Mouse (Mus musculus): Measurements from ENCODE around the gene Vps16. TPM values are rescaled to one million over a fixed set of nuclear protein-coding genes. Genes with fewer than 3 reads are reported as not detected.

Gene Vps16
- total and polyA plus RNA-seq, 2 experiments from 2014 or later, result 50.4 to 89.5 TPM

DNA sequence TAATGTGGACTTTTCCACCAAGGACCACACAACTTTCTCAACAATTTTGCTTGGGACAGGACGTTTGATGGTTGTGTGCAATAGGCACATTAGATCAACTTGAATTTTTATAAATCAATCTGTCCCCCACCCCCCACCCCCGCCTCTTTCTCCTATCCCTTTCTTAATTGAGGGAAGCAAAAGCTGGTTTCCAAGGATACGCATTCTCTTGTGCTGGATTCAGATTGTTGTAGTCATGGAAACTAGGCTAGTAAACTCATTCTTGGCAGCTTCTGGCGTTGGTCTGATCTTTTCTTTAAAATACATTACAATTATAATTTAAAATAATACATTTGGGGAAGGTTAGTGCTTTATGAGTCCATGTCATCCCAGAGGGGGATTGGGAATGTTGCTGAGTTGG lies 45.2 kb downstream of the Vps16 start:
- H3K27ac ChIP-seq, result peak overlapping the region; percentile 17; the same call in 1 of the 2 replicates
- no peaks in the 10 kb centered on the region for H3K27me3 ChIP-seq (ENCODE audit: insufficient read depth, low read length)
- H3K4me3 ChIP-seq (ENCODE audit: low read length), result no peak overlapping the region
- 14% methylated on average over 4 of the region's 4 CpGs for WGBS
- H3K36me3 ChIP-seq (ENCODE audit: insufficient read depth, low read length), result no peaks in the 10 kb centered on the region
- peaks cover 11% of the 10 kb centered on the region for H3K4me1 ChIP-seq (ENCODE audit: insufficient read depth, low read length)
- no peak overlapping the region for H3K9ac ChIP-seq (replicated peaks; ENCODE audit: low read length)
- peak; percentile 71 for DNase-seq (ENCODE audit: low spot score)
- TF ChIP-seq CTCF (IDR thresholded peaks at IDR 0.05; ENCODE audit: low read depth), result no peak
- H3K9me3 ChIP-seq (ENCODE audit: low read length), result no peaks in the 10 kb centered on the region
- H3K4me2 ChIP-seq (ENCODE audit: low read depth, low read length), result 0 out of 2 replicates have a peak overlapping the region, but pooled peaks have one; percentile 13
- no peak; the same call in 1 of the 2 replicates for ATAC-seq

DNA sequence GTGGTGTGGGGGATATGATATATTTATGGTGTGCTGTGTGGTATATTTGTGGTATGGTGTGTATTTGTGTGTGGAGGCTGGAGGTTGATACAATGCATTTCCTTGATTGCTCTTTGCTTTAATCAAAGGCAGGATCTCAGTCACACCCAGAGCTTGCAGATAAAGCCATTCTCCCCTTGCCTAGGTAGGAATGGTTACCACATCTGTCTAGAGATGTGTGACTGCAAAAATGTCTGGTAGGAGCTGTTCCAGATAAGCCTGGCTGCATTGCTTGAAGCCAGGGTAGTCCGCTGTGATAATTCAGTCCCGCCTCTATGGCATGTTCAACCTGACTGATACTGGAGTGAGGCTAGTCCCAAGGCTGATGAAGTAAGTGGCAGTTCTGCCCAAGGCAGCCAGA lies 45.8 kb downstream of the Vps16 start:
- no peak overlapping the region for H3K4me2 ChIP-seq (ENCODE audit: low read depth, low read length)
- H3K9me3 ChIP-seq (ENCODE audit: low read length), result no peaks in the 10 kb centered on the region
- peaks cover 11% of the 10 kb centered on the region for H3K4me1 ChIP-seq (ENCODE audit: insufficient read depth, low read length)
- DNase-seq (ENCODE audit: low spot score), result no peak
- TF ChIP-seq CTCF (IDR thresholded peaks at IDR 0.05; ENCODE audit: low read depth), result no peak
- H3K27me3 ChIP-seq (ENCODE audit: insufficient read depth, low read length), result no peaks in the 10 kb centered on the region
- no peak overlapping the region for H3K9ac ChIP-seq (replicated peaks; ENCODE audit: low read length)
- no peaks in the 10 kb centered on the region for H3K36me3 ChIP-seq (ENCODE audit: insufficient read depth, low read length)
- peak overlapping the region; percentile 17; the same call in 1 of the 2 replicates for H3K27ac ChIP-seq
- ATAC-seq, result no peak
- no peak overlapping the region for H3K4me3 ChIP-seq (ENCODE audit: low read length)
- 51% methylated on average over 2 of the region's 2 CpGs for WGBS

- no peak overlapping the region for H3K27ac ChIP-seq
- no peak overlapping the region for H3K9ac ChIP-seq (replicated peaks; ENCODE audit: low read length)
- H3K27me3 ChIP-seq (ENCODE audit: insufficient read depth, low read length), result no peaks in the 10 kb centered on the region
- no peak overlapping the region for H3K4me2 ChIP-seq (ENCODE audit: low read depth, low read length)
- TF ChIP-seq CTCF (IDR thresholded peaks at IDR 0.05; ENCODE audit: low read depth), result no peak
- WGBS, result 70% methylated on average over 8 of the region's 8 CpGs
- H3K9me3 ChIP-seq (ENCODE audit: low read length), result no peaks in the 10 kb centered on the region
- DNase-seq (ENCODE audit: low spot score) (no peak), ATAC-seq (no peak)
- peaks cover 11% of the 10 kb centered on the region for H3K4me1 ChIP-seq (ENCODE audit: insufficient read depth, low read length)
- no peaks in the 10 kb centered on the region for H3K36me3 ChIP-seq (ENCODE audit: insufficient read depth, low read length)
- H3K4me3 ChIP-seq (ENCODE audit: low read length), result no peak overlapping the region
Measured at GRCm38 (mm10) chr2:130472908-130473510, 48.9 kb downstream of the Vps16 start.

- no peak for DNase-seq (ENCODE audit: low spot score)
- 94% methylated on average over 11 of the region's 11 CpGs for WGBS
Measured at GRCm38 (mm10) chr2:130475764-130476163, 51.6 kb downstream of the Vps16 start.

GRCm38 (mm10) chr2:130476666-130477297 lies 52.6 kb downstream of the Vps16 start:
- no peak for TF ChIP-seq CTCF (IDR thresholded peaks at IDR 0.05; ENCODE audit: low read depth)
- no peaks in the 10 kb centered on the region for H3K27me3 ChIP-seq (ENCODE audit: insufficient read depth, low read length)
- H3K9me3 ChIP-seq (ENCODE audit: low read length), result peaks cover 3% of the 10 kb centered on the region; the same call in 1 of the 2 replicates
- DNase-seq (ENCODE audit: low spot score) (no peak), ATAC-seq (no peak)
- H3K4me1 ChIP-seq (ENCODE audit: insufficient read depth, low read length), result no peaks in the 10 kb centered on the region
- H3K27ac ChIP-seq, result no peak overlapping the region
- no peak overlapping the region for H3K9ac ChIP-seq (replicated peaks; ENCODE audit: low read length)
- no peaks in the 10 kb centered on the region for H3K36me3 ChIP-seq (ENCODE audit: insufficient read depth, low read length)
- H3K4me2 ChIP-seq (ENCODE audit: low read depth, low read length), result no peak overlapping the region
- H3K4me3 ChIP-seq (ENCODE audit: low read length), result no peak overlapping the region
- WGBS, result 78% methylated on average over 6 of the region's 6 CpGs

More at GRCm38 (mm10) chr2:130475764-130476163, 51.6 kb downstream of the Vps16 start:
- H3K4me3 ChIP-seq (ENCODE audit: low read length), result no peak overlapping the region
- H3K9ac ChIP-seq (replicated peaks; ENCODE audit: low read length), result no peak overlapping the region
- no peaks in the 10 kb centered on the region for H3K4me1 ChIP-seq (ENCODE audit: insufficient read depth, low read length)
- H3K9me3 ChIP-seq (ENCODE audit: low read length), result peaks cover 3% of the 10 kb centered on the region; the same call in 1 of the 2 replicates
- no peak overlapping the region for H3K27ac ChIP-seq
- TF ChIP-seq CTCF (IDR thresholded peaks at IDR 0.05; ENCODE audit: low read depth), result no peak
- no peak for ATAC-seq
- no peak overlapping the region for H3K4me2 ChIP-seq (ENCODE audit: low read depth, low read length)
- H3K27me3 ChIP-seq (ENCODE audit: insufficient read depth, low read length), result no peaks in the 10 kb centered on the region
- H3K36me3 ChIP-seq (ENCODE audit: insufficient read depth, low read length), result no peaks in the 10 kb centered on the region

DNA sequence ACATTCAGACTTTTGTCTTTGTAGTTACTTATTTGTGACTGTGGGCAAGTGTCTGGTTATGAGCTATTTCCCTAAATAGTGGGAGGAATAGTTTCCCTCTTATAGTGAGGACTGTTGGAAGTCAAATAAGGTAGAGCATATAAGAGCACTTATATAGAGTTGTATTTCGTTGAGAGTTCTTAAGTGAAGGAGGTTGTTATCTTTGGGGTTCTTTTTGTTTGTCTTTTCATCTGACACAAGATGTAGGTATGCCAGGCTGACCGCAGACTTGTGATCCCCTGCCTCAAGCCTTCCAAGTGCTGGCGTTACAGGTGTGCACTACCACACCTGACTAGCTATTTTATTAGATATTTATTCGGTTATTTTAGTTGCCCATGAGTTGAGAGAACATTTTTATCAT lies 58.0 kb downstream of the Vps16 start:
- H3K27ac ChIP-seq, result no peak overlapping the region
- no peak overlapping the region for H3K4me2 ChIP-seq (ENCODE audit: low read depth, low read length)
- H3K4me3 ChIP-seq (ENCODE audit: low read length), result no peak overlapping the region
- no peak for ATAC-seq
- peaks cover 3% of the 10 kb centered on the region; the same call in 1 of the 2 replicates for H3K9me3 ChIP-seq (ENCODE audit: low read length)
- WGBS, result 93% methylated on average over 4 of the region's 4 CpGs
- no peaks in the 10 kb centered on the region for H3K4me1 ChIP-seq (ENCODE audit: insufficient read depth, low read length)
- DNase-seq (ENCODE audit: low spot score), result no peak
- no peak overlapping the region for H3K9ac ChIP-seq (replicated peaks; ENCODE audit: low read length)
- no peaks in the 10 kb centered on the region for H3K36me3 ChIP-seq (ENCODE audit: insufficient read depth, low read length)
- TF ChIP-seq CTCF (IDR thresholded peaks at IDR 0.05; ENCODE audit: low read depth), result no peak
- no peaks in the 10 kb centered on the region for H3K27me3 ChIP-seq (ENCODE audit: insufficient read depth, low read length)

DNA sequence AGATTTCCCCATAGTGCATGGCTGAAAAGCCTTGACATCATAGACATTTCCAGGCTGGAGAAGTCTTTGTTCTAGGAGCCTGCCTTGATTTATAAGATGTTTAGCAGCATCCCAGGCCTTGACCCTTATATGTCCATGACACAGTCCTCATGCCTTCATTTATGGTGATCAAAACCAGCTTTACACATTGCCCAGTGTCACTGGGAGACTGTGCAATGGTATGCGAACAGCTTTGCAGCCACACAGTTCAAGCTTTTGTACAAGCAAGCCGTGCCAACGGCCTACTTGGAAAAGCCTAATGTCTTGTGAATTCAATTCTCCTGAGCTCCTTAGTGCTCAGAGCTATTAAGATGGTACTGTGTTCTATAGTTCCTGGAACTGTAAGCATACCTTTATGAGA lies 58.6 kb downstream of the Vps16 start:
- DNase-seq (ENCODE audit: low spot score) (peak; percentile 59), ATAC-seq (0 out of 2 replicates have a peak, but pooled peaks have one; percentile 43)
- H3K36me3 ChIP-seq (ENCODE audit: insufficient read depth, low read length), result no peaks in the 10 kb centered on the region
- no peaks in the 10 kb centered on the region for H3K27me3 ChIP-seq (ENCODE audit: insufficient read depth, low read length)
- H3K4me2 ChIP-seq (ENCODE audit: low read depth, low read length), result no peak overlapping the region
- no peak overlapping the region; the same call in 1 of the 2 replicates for H3K27ac ChIP-seq
- TF ChIP-seq CTCF (IDR thresholded peaks at IDR 0.05; ENCODE audit: low read depth), result no peak
- peaks cover 3% of the 10 kb centered on the region; the same call in 1 of the 2 replicates for H3K9me3 ChIP-seq (ENCODE audit: low read length)
- H3K4me3 ChIP-seq (ENCODE audit: low read length), result no peak overlapping the region
- no peaks in the 10 kb centered on the region for H3K4me1 ChIP-seq (ENCODE audit: insufficient read depth, low read length)
- WGBS, result 41% methylated on average over 3 of the region's 3 CpGs
- no peak overlapping the region for H3K9ac ChIP-seq (replicated peaks; ENCODE audit: low read length)
